Comparison of ENCODE assay signal across 8 mouse cellular contexts in the genomic region with DNA sequence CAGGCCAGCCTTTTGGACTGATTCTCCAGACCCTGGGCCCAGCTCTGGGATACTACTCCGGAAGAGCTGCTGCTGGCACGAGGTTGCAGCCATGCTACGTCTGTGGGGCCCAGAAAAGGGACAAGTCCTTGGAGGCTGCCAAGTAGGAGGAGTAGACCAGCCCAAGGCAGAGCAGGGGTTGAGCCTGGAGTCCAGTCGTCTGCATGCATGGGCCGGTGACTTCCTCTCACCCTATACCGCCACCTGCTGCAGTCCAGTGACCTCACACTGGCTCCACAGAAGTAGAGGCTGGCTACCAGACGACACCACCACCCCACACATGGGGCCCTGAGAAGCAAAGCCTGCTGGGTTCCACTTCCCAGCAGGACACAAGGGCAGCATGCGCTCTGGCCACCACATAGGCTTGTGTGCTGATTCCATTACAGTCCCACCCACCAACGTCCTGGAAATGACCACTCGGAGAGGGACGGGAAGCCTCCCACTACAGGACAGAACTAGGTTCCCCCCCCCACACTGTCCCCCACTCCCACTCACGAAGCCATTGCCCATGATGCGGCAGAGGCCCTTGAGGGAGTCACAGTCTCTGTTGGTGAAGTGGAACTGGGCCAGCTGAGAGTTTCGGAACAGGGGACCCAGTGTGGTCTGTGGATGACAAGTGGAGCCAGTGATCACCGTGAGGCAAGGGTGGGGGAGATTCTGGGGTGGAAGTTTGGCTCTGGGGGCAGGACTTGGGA. TPM values are rescaled to one million over a fixed set of nuclear protein-coding genes. Genes with fewer than 3 reads are reported as not detected.
DNase-seq lines count a peak whose midpoint lies in the region; ATAC-seq and TF ChIP-seq lines count a peak whose summit lies in the region.

No protein-coding gene starts in this region.

- H3K9ac ChIP-seq in hindbrain, embryonic 16.5 days (ENCODE audit: low read depth, low read length), result peak overlapping the region; percentile 89
- H3K9ac ChIP-seq in liver, embryonic 12.5 days, result peak overlapping the region; percentile 22; the same call in 1 of the 2 replicates
- 0 out of 2 replicates have a peak overlapping the region, but pooled peaks have one; percentile 19 for H3K9ac ChIP-seq in midbrain, postnatal 0 days (replicated peaks; ENCODE audit: low read length, poor library complexity, severe bottlenecking)

- peaks cover 45% of the 10 kb centered on the region for H3K4me1 ChIP-seq in hindbrain, embryonic 16.5 days (ENCODE audit: control insufficient read depth, insufficient read depth, low read depth, low read length)
- peaks cover 57% of the 10 kb centered on the region for H3K4me1 ChIP-seq in liver, embryonic 12.5 days
- peaks cover 24% of the 10 kb centered on the region for H3K4me1 ChIP-seq in midbrain, postnatal 0 days (ENCODE audit: insufficient read depth, low read length)

- peak; percentile 92 for DNase-seq in 416B (ENCODE audit: low read depth)
- peak; percentile 90 for DNase-seq in adrenal gland, postnatal 10 days
- peak; percentile 43 to 61 for DNase-seq in gastrocnemius, adult 8-10 months (ENCODE audit: low spot score in 2 of 2)
- peak; percentile 75 for DNase-seq in midbrain, postnatal 0 days (ENCODE audit: low spot score)
- DNase-seq in thymus, adult 18-20 months, result no peak
- DNase-seq in left cerebral cortex, postnatal 36 days (ENCODE audit: low spot score in 2 of 2), result no peak

- intact Hi-C loops in left cerebral cortex, postnatal 36 days (cut with DNase I), result no loop called here

- no peaks in the 10 kb centered on the region for H3K27me3 ChIP-seq in hindbrain, embryonic 16.5 days (replicated peaks; ENCODE audit: control insufficient read depth, insufficient read depth, low read length)
- no peaks in the 10 kb centered on the region for H3K27me3 ChIP-seq in liver, embryonic 12.5 days (replicated peaks)
- H3K27me3 ChIP-seq in midbrain, postnatal 0 days (ENCODE audit: insufficient read depth, low read length), result no peaks in the 10 kb centered on the region

- peak overlapping the region; percentile 57 for H3K27ac ChIP-seq in hindbrain, embryonic 16.5 days (ENCODE audit: low read depth, low read length)
- peak overlapping the region; percentile 61; the same call in 1 of the 2 replicates for H3K27ac ChIP-seq in liver, embryonic 12.5 days
- peak overlapping the region; percentile 32 for H3K27ac ChIP-seq in midbrain, postnatal 0 days (ENCODE audit: low read depth, low read length)

- WGBS in hindbrain, embryonic 16.5 days, result 42% methylated on average over 15 of the region's 15 CpGs
- WGBS in liver, embryonic 12.5 days (ENCODE audit: insufficient replicate concordance), result 56% methylated on average over 15 of the region's 15 CpGs
- WGBS in midbrain, postnatal 0 days, result 43% methylated on average over 15 of the region's 15 CpGs

- no peaks in the 10 kb centered on the region for H3K9me3 ChIP-seq in hindbrain, embryonic 16.5 days (ENCODE audit: control insufficient read depth, low read length)
- H3K9me3 ChIP-seq in liver, embryonic 12.5 days (replicated peaks), result no peaks in the 10 kb centered on the region
- no peaks in the 10 kb centered on the region for H3K9me3 ChIP-seq in midbrain, postnatal 0 days (ENCODE audit: low read length)

- H3K36me3 ChIP-seq in hindbrain, embryonic 16.5 days (ENCODE audit: control insufficient read depth, insufficient read depth, low read length), result peaks cover 35% of the 10 kb centered on the region
- H3K36me3 ChIP-seq in liver, embryonic 12.5 days, result peaks cover 49% of the 10 kb centered on the region
- peaks cover 38% of the 10 kb centered on the region for H3K36me3 ChIP-seq in midbrain, postnatal 0 days (ENCODE audit: insufficient read depth, low read length)

- no peak for ATAC-seq in hindbrain, embryonic 16.5 days
- no peak for ATAC-seq in liver, embryonic 12.5 days
- no peak for ATAC-seq in midbrain, postnatal 0 days (ENCODE audit: low FRiP score)

- H3K4me3 ChIP-seq in hindbrain, embryonic 16.5 days (ENCODE audit: low read length), result peak overlapping the region; percentile 11
- H3K4me3 ChIP-seq in liver, embryonic 12.5 days, result no peak overlapping the region
- no peak overlapping the region for H3K4me3 ChIP-seq in midbrain, postnatal 0 days (ENCODE audit: low read depth, low read length)

- peak overlapping the region; percentile 94 for H3K4me2 ChIP-seq in hindbrain, embryonic 16.5 days (ENCODE audit: low read length)
- peak overlapping the region; percentile 92 for H3K4me2 ChIP-seq in liver, embryonic 12.5 days
- H3K4me2 ChIP-seq in midbrain, postnatal 0 days (ENCODE audit: low read depth, low read length, poor library complexity, severe bottlenecking), result peak overlapping the region; percentile 92

- peak; percentile 27; the same call in 1 of the 2 replicates for TF ChIP-seq CTCF in midbrain, postnatal 0 days (IDR thresholded peaks at IDR 0.05)

RNA-seq across cellular contexts. Expression of gene Ptov1, which starts 3.1 kb away (rescaled TPM):
- 100 to 1,000 TPM; 239 to 266 TPM for total RNA-seq in adrenal gland, postnatal 10 days (2021)
- total RNA-seq in gastrocnemius, adult 8-10 months (2022), result 100 to 1,000 TPM; 146 to 178 (median 160) TPM
- 389 and 459 TPM in 2 replicates for polyA plus RNA-seq in hindbrain, embryonic 16.5 days (2015; fragmentation: Nextera tagmentation; extraction: Ambion mirVana)
- polyA plus RNA-seq in liver, embryonic 12.5 days (2016; fragmentation: Nextera tagmentation; extraction: Ambion mirVana), result 114 and 121 TPM in 2 replicates
- total RNA-seq in midbrain, postnatal 0 days (2014; rRNA removed), result 484 and 500 TPM in 2 replicates
- 430 and 439 TPM in 2 replicates for polyA plus RNA-seq in midbrain, postnatal 0 days (2015; fragmentation: Nextera tagmentation; extraction: Ambion mirVana)
- 100 to 1,000 TPM; 284 to 285 TPM for total RNA-seq in left cerebral cortex, postnatal 36 days (2021)

RNA-seq across cellular contexts. Expression of gene Pnkp, which starts 9.5 kb away (rescaled TPM):
- total RNA-seq in adrenal gland, postnatal 10 days (2021), result 10 to 100 TPM; 37.6 to 38.6 TPM
- 10 to 100 TPM; 21.2 to 23.9 (median 22.4) TPM for total RNA-seq in gastrocnemius, adult 8-10 months (2022)
- 30.1 and 34.0 TPM in 2 replicates for polyA plus RNA-seq in hindbrain, embryonic 16.5 days (2015; fragmentation: Nextera tagmentation; extraction: Ambion mirVana)
- 26.1 and 26.7 TPM in 2 replicates for polyA plus RNA-seq in liver, embryonic 12.5 days (2016; fragmentation: Nextera tagmentation; extraction: Ambion mirVana)
- 29.5 and 32.4 TPM in 2 replicates for total RNA-seq in midbrain, postnatal 0 days (2014; rRNA removed)
- polyA plus RNA-seq in midbrain, postnatal 0 days (2015; fragmentation: Nextera tagmentation; extraction: Ambion mirVana), result 31.2 and 31.5 TPM in 2 replicates
- 10 to 100 TPM; 26.8 TPM for total RNA-seq in left cerebral cortex, postnatal 36 days (2021)

RNA-seq across cellular contexts. Expression of gene Tbc1d17, which starts 17.6 kb away (rescaled TPM):
- 10 to 100 TPM; 61.9 to 73.1 TPM for total RNA-seq in adrenal gland, postnatal 10 days (2021)
- total RNA-seq in gastrocnemius, adult 8-10 months (2022), result 10 to 100 TPM; 58.9 to 71.3 (median 63.3) TPM
- polyA plus RNA-seq in hindbrain, embryonic 16.5 days (2015; fragmentation: Nextera tagmentation; extraction: Ambion mirVana), result 112 and 120 TPM in 2 replicates
- polyA plus RNA-seq in liver, embryonic 12.5 days (2016; fragmentation: Nextera tagmentation; extraction: Ambion mirVana), result 34.4 and 39.6 TPM in 2 replicates
- 79.7 and 129 TPM in 2 replicates for total RNA-seq in midbrain, postnatal 0 days (2014; rRNA removed)
- polyA plus RNA-seq in midbrain, postnatal 0 days (2015; fragmentation: Nextera tagmentation; extraction: Ambion mirVana), result 115 and 126 TPM in 2 replicates
- total RNA-seq in left cerebral cortex, postnatal 36 days (2021), result 10 to 100 TPM; 71.9 to 75.6 TPM

RNA-seq across cellular contexts. Expression of gene Akt1s1, which starts 17.7 kb away (rescaled TPM):
- total RNA-seq in adrenal gland, postnatal 10 days (2021), result 100 to 1,000 TPM in 1 of 2 experiments, 10 to 100 TPM in 1; 92.4 to 109 TPM
- total RNA-seq in gastrocnemius, adult 8-10 months (2022), result 100 to 1,000 TPM; 139 to 158 (median 141) TPM
- 90.7 and 92.8 TPM in 2 replicates for polyA plus RNA-seq in hindbrain, embryonic 16.5 days (2015; fragmentation: Nextera tagmentation; extraction: Ambion mirVana)
- polyA plus RNA-seq in liver, embryonic 12.5 days (2016; fragmentation: Nextera tagmentation; extraction: Ambion mirVana), result 42.7 and 45.3 TPM in 2 replicates
- total RNA-seq in midbrain, postnatal 0 days (2014; rRNA removed), result 104 and 120 TPM in 2 replicates
- 89.1 and 91.0 TPM in 2 replicates for polyA plus RNA-seq in midbrain, postnatal 0 days (2015; fragmentation: Nextera tagmentation; extraction: Ambion mirVana)
- total RNA-seq in left cerebral cortex, postnatal 36 days (2021), result 10 to 100 TPM; 67.7 to 73.6 TPM

RNA-seq across cellular contexts. Expression of gene Med25, which starts 26.1 kb away (rescaled TPM):
- total RNA-seq in adrenal gland, postnatal 10 days (2021), result 10 to 100 TPM; 73.7 to 83.7 TPM
- 10 to 100 TPM; 64.0 to 79.1 (median 71.0) TPM for total RNA-seq in gastrocnemius, adult 8-10 months (2022)
- 136 and 158 TPM in 2 replicates for polyA plus RNA-seq in hindbrain, embryonic 16.5 days (2015; fragmentation: Nextera tagmentation; extraction: Ambion mirVana)
- polyA plus RNA-seq in liver, embryonic 12.5 days (2016; fragmentation: Nextera tagmentation; extraction: Ambion mirVana), result 60.4 and 61.0 TPM in 2 replicates
- total RNA-seq in midbrain, postnatal 0 days (2014; rRNA removed), result 153 and 182 TPM in 2 replicates
- 150 and 154 TPM in 2 replicates for polyA plus RNA-seq in midbrain, postnatal 0 days (2015; fragmentation: Nextera tagmentation; extraction: Ambion mirVana)
- 10 to 100 TPM; 91.7 to 98.1 TPM for total RNA-seq in left cerebral cortex, postnatal 36 days (2021)

Comparison
In these comparisons a context has a peak if more than half of its experiments do, and no peak if none do; other contexts are left out.
1. DNase-seq: peak in 416B (single experiment), adrenal gland, postnatal 10 days (single experiment), gastrocnemius, adult 8-10 months (2 of 2) and midbrain, postnatal 0 days (single experiment); none in thymus, adult 18-20 months (0 of 2) and left cerebral cortex, postnatal 36 days (0 of 2).
2. H3K9ac ChIP-seq: peak in every context shown above with its lines; median percentile 89 in hindbrain, embryonic 16.5 days; 22 in liver, embryonic 12.5 days; 19 in midbrain, postnatal 0 days.
3. Peak in every context shown above with its lines, with median percentiles within 50 percentile points of each other: H3K27ac ChIP-seq and H3K4me2 ChIP-seq.